Mouse (Mus musculus) ES-Bruce4 (cell line): ENCODE data around the gene Cd4.

Experiments used
- CTCF ChIP-seq: IDR thresholded peaks from one replicate; pipeline ENCODE4 v1.8.1; 2011; ENCODE audit warnings: low read depth, low read length
- EP300 ChIP-seq: IDR thresholded peaks from 2 replicates; pipeline ENCODE4 v1.6.1; 2011; ENCODE audit warnings: low read depth, low read length; ENCODE audit not compliant: insufficient read depth
- POLR2A ChIP-seq: IDR thresholded peaks from one replicate; pipeline ENCODE4 v1.8.1; 2011; ENCODE audit warnings: low read length; ENCODE audit not compliant: insufficient read depth

DNA sequence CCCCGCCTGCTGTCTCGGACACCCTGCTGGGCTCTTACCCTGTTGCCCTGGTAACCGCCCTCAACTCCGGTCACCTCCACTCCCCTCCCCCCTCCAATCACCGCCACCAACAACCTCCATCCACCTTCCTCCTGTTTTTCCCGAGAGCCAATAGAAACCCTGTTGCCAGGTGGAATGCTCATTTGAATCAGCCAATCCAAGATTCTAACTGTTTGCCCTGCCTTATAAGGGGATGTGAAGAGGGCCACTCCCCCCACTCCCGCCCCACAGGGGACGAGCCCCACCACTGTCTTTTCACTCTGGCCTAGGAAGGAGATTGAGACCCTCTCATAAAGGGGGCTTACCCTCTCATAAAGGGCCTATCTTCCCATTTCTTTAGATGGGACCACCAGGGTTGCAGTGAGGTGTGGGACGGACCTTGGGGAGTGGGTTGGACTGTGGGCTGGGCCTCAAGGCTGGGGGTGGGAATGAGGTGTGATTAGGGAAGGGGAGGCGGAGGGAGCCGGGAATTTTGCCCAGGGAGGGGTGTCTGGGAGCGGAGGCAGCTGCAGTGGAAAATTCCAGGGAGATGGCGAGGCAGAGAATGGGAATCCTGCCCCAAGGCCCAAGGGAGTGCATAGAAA lies 31.8 kb upstream of the Cd4 start, which contains the start of gene Ptms:
- no peak for TF ChIP-seq CTCF
- TF ChIP-seq POLR2A, result peak; percentile 8
- TF ChIP-seq EP300, result peak; percentile 80; the same call in 1 of the 2 replicates
